Comparison of ENCODE assay signal across 7 mouse cellular contexts in the genomic region with DNA sequence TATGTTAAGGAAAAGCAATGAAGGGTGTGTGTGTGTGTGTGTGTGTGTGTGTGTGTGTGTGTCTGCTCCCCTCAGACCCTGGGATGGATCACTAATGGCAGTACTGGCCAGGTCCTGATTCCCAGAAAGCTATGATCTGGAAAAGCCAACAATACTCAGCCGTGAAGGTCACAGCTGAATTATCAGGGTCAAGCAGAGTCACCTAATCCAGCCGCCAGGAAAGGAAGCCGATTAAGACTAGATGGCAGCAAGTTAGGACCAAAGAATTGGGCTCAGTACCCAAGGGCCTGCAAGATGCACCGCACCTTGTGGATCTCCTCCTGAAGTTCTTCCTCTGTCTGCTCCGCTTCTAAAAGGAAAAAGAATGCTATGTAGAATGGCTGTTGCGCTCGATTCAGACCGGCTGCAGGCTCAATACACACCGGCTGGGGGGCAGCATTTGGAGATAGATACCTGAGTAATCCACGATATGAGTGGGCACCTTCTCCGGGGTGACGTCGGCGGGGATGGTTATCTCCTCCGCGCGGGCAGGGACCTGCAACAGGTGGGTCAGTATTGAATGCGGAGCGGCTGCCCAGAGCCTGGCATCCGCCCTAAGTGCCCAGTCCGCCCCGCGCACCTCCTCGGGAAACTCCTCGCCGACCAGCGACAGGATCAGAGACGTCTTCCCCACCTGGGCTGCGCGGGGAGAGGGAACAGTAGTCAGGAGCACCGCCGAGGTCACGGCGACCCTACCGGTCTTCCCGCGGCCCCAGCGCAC. TPM values are rescaled to one million over a fixed set of nuclear protein-coding genes. Genes with fewer than 3 reads are reported as not detected.
A peak's percentile ranks its signal among the peaks of the same experiment; 100 is the strongest.
DNase-seq lines count a peak whose midpoint lies in the region; ATAC-seq and TF ChIP-seq lines count a peak whose summit lies in the region.

No protein-coding gene starts in this region.

- peak; percentile 8; the same call in 1 of the 2 replicates for ATAC-seq in lung, embryonic 14.5 days (ENCODE audit: insufficient read depth)
- ATAC-seq in hindbrain, embryonic 11.5 days (ENCODE audit: low FRiP score): peak; percentile 41; the same call in 1 of the 2 replicates
- peak; percentile 63 for ATAC-seq in liver, embryonic 14.5 days (ENCODE audit: insufficient read depth)

- H3K27ac ChIP-seq in lung, embryonic 14.5 days (ENCODE audit: low read depth): peak overlapping the region; percentile 72
- peak overlapping the region; percentile 82 for H3K27ac ChIP-seq in cortical plate, adult 2 months (ENCODE audit: insufficient read depth, low read length)
- H3K27ac ChIP-seq in hindbrain, embryonic 11.5 days (ENCODE audit: low read depth, low read length): peak overlapping the region; percentile 58; the same call in 1 of the 2 replicates
- H3K27ac ChIP-seq in liver, embryonic 14.5 days: peak overlapping the region; percentile 43

- WGBS in lung, embryonic 14.5 days: 3% methylated on average over 38 of the region's 38 CpGs
- WGBS in hindbrain, embryonic 11.5 days: 4% methylated on average over 32 of the region's 38 CpGs
- 2% methylated on average over 36 of the region's 38 CpGs for WGBS in liver, embryonic 14.5 days (ENCODE audit: insufficient replicate concordance)

- peak overlapping the region; percentile 91 for H3K4me2 ChIP-seq in lung, embryonic 14.5 days
- peak overlapping the region; percentile 67 for H3K4me2 ChIP-seq in hindbrain, embryonic 11.5 days (replicated peaks; ENCODE audit: low read depth, low read length)
- H3K4me2 ChIP-seq in liver, embryonic 14.5 days (ENCODE audit: low read depth): peak overlapping the region; percentile 85

- H3K27me3 ChIP-seq in lung, embryonic 14.5 days (ENCODE audit: insufficient read depth, low read length): no peaks in the 10 kb centered on the region
- H3K27me3 ChIP-seq in hindbrain, embryonic 11.5 days (ENCODE audit: control insufficient read depth, insufficient read depth, low read length): no peaks in the 10 kb centered on the region
- no peaks in the 10 kb centered on the region for H3K27me3 ChIP-seq in liver, embryonic 14.5 days (ENCODE audit: control insufficient read depth, insufficient read depth, low read length)

- TF ChIP-seq EP300 in liver, embryonic 14.5 days (IDR thresholded peaks at IDR 0.05; ENCODE audit: low read depth): no peak

- no peaks in the 10 kb centered on the region for H3K9me3 ChIP-seq in lung, embryonic 14.5 days (ENCODE audit: low read depth, low read length)
- H3K9me3 ChIP-seq in hindbrain, embryonic 11.5 days (ENCODE audit: control insufficient read depth, low read length): no peaks in the 10 kb centered on the region
- no peaks in the 10 kb centered on the region for H3K9me3 ChIP-seq in liver, embryonic 14.5 days (ENCODE audit: control insufficient read depth, low read length)

- no peak for TF ChIP-seq CTCF in lung, embryonic 14.5 days (IDR thresholded peaks at IDR 0.05; ENCODE audit: low read depth)
- no peak for TF ChIP-seq CTCF in cortical plate, adult 2 months (IDR thresholded peaks at IDR 0.05; ENCODE audit: extremely low read depth, insufficient read depth, low read length)
- TF ChIP-seq CTCF in liver, embryonic 14.5 days (IDR thresholded peaks at IDR 0.05; ENCODE audit: low read depth): peak; percentile 13; the same call in 1 of the 2 replicates

- TF ChIP-seq POLR2A in cortical plate, adult 2 months (IDR thresholded peaks at IDR 0.05; ENCODE audit: extremely low read depth, insufficient read depth, low read length): no peak

- DNase-seq in lung, embryonic 14.5 days: no peak
- no peak for DNase-seq in lung, postnatal 4 days
- DNase-seq in hindbrain, embryonic 11.5 days (ENCODE audit: low spot score): no peak
- no peak for DNase-seq in liver, embryonic 14.5 days (ENCODE audit: low read depth in 3 of 3, low spot score in 3 of 3)
- DNase-seq in layer of hippocampus, postnatal 36 days: no peak
- DNase-seq in retina, postnatal 1 day: no peak

- peaks cover 9% of the 10 kb centered on the region for H3K4me1 ChIP-seq in lung, embryonic 14.5 days (ENCODE audit: insufficient read depth)
- peaks cover 5% of the 10 kb centered on the region for H3K4me1 ChIP-seq in cortical plate, adult 2 months (ENCODE audit: control insufficient read depth, insufficient read depth, low read length)
- H3K4me1 ChIP-seq in hindbrain, embryonic 11.5 days (replicated peaks; ENCODE audit: control insufficient read depth, insufficient read depth, low read length): no peaks in the 10 kb centered on the region; the same call in none of the 2 replicates
- peaks cover 13 to 15% of the 10 kb centered on the region in 2 experiments for H3K4me1 ChIP-seq in liver, embryonic 14.5 days (replicated peaks; ENCODE audit: control insufficient read depth in 2 of 2, insufficient read depth in 2 of 2, low read length in 1 of 2)

- H3K36me3 ChIP-seq in lung, embryonic 14.5 days (ENCODE audit: insufficient read depth): peaks cover 55% of the 10 kb centered on the region
- H3K36me3 ChIP-seq in hindbrain, embryonic 11.5 days (ENCODE audit: control insufficient read depth, insufficient read depth, low read length): peaks cover 24% of the 10 kb centered on the region
- H3K36me3 ChIP-seq in liver, embryonic 14.5 days (replicated peaks; ENCODE audit: control insufficient read depth, insufficient read depth, low read depth): peaks cover 34% of the 10 kb centered on the region

- H3K9ac ChIP-seq in lung, embryonic 14.5 days: peak overlapping the region; percentile 82
- H3K9ac ChIP-seq in hindbrain, embryonic 11.5 days (ENCODE audit: low read depth, low read length): peak overlapping the region; percentile 72
- H3K9ac ChIP-seq in liver, embryonic 14.5 days (replicated peaks): peak overlapping the region; percentile 74

- H3K4me3 ChIP-seq in lung, embryonic 14.5 days (ENCODE audit: low read depth, low read length): peak overlapping the region; percentile 85
- H3K4me3 ChIP-seq in cortical plate, adult 2 months (ENCODE audit: insufficient read depth, low read length): peak overlapping the region; percentile 85
- peak overlapping the region; percentile 82 for H3K4me3 ChIP-seq in hindbrain, embryonic 11.5 days (ENCODE audit: low read depth, low read length)
- H3K4me3 ChIP-seq in liver, embryonic 14.5 days (ENCODE audit: insufficient read depth in 1 of 2, low read depth in 2 of 2, low read length in 2 of 2): peak overlapping the region; percentile 70 to 75

RNA-seq across cellular contexts. Expression of a gene that starts 0.8 kb away (rescaled TPM):
- polyA plus RNA-seq in lung, embryonic 14.5 days (2014; fragmentation: Nextera tagmentation; extraction: Ambion mirVana): 10.8 and 11.0 TPM in 2 replicates
- polyA plus RNA-seq in cortical plate, adult 2 months (2012; rRNA removed): 108 and 119 TPM in 2 replicates
- polyA plus RNA-seq in hindbrain, embryonic 11.5 days (2014; fragmentation: Nextera tagmentation; extraction: Ambion mirVana): 7.9 and 9.3 TPM in 2 replicates
- 33.3 and 34.7 TPM in 2 replicates for polyA plus RNA-seq in liver, embryonic 14.5 days (2012; rRNA removed)
- polyA plus RNA-seq in liver, embryonic 14.5 days (2014; fragmentation: Nextera tagmentation; extraction: Ambion mirVana): 4.2 and 5.3 TPM in 2 replicates
- total RNA-seq in layer of hippocampus, postnatal 36 days (2021): 100 to 1,000 TPM; 102 to 103 TPM

RNA-seq across cellular contexts. Expression of a gene that starts 2.3 kb away (rescaled TPM):
- polyA plus RNA-seq in lung, embryonic 14.5 days (2014; fragmentation: Nextera tagmentation; extraction: Ambion mirVana): 1.0 and 1.4 TPM in 2 replicates
- 40.8 and 45.0 TPM in 2 replicates for polyA plus RNA-seq in cortical plate, adult 2 months (2012; rRNA removed)
- 1.3 and 1.7 TPM in 2 replicates for polyA plus RNA-seq in hindbrain, embryonic 11.5 days (2014; fragmentation: Nextera tagmentation; extraction: Ambion mirVana)
- polyA plus RNA-seq in liver, embryonic 14.5 days (2012; rRNA removed): 3.3 and 6.9 TPM in 2 replicates
- polyA plus RNA-seq in liver, embryonic 14.5 days (2014; fragmentation: Nextera tagmentation; extraction: Ambion mirVana): 0.43 TPM in 1 of 2 replicates, not detected in the other
- 10 to 100 TPM; 29.0 to 30.4 TPM for total RNA-seq in layer of hippocampus, postnatal 36 days (2021)

RNA-seq across cellular contexts. Expression of a gene that starts 6.7 kb away (rescaled TPM):
- 1.8 and 2.0 TPM in 2 replicates for polyA plus RNA-seq in lung, embryonic 14.5 days (2014; fragmentation: Nextera tagmentation; extraction: Ambion mirVana)
- 109 and 118 TPM in 2 replicates for polyA plus RNA-seq in cortical plate, adult 2 months (2012; rRNA removed)
- 3.1 TPM in 2 replicates for polyA plus RNA-seq in hindbrain, embryonic 11.5 days (2014; fragmentation: Nextera tagmentation; extraction: Ambion mirVana)
- polyA plus RNA-seq in liver, embryonic 14.5 days (2012; rRNA removed): 1.5 and 2.0 TPM in 2 replicates
- polyA plus RNA-seq in liver, embryonic 14.5 days (2014; fragmentation: Nextera tagmentation; extraction: Ambion mirVana): 0.35 and 0.58 TPM in 2 replicates
- total RNA-seq in layer of hippocampus, postnatal 36 days (2021): 10 to 100 TPM; 47.9 to 49.0 TPM

RNA-seq across cellular contexts. Expression of a gene that starts 10.6 kb away (rescaled TPM):
- polyA plus RNA-seq in lung, embryonic 14.5 days (2014; fragmentation: Nextera tagmentation; extraction: Ambion mirVana): 335 and 367 TPM in 2 replicates
- 284 and 299 TPM in 2 replicates for polyA plus RNA-seq in cortical plate, adult 2 months (2012; rRNA removed)
- 290 and 306 TPM in 2 replicates for polyA plus RNA-seq in hindbrain, embryonic 11.5 days (2014; fragmentation: Nextera tagmentation; extraction: Ambion mirVana)
- polyA plus RNA-seq in liver, embryonic 14.5 days (2012; rRNA removed): 70.2 and 85.1 TPM in 2 replicates
- polyA plus RNA-seq in liver, embryonic 14.5 days (2014; fragmentation: Nextera tagmentation; extraction: Ambion mirVana): 96.7 and 100 TPM in 2 replicates
- 100 to 1,000 TPM; 163 to 164 TPM for total RNA-seq in layer of hippocampus, postnatal 36 days (2021)

RNA-seq across cellular contexts. Expression of a gene that starts 15.1 kb away (rescaled TPM):
- polyA plus RNA-seq in lung, embryonic 14.5 days (2014; fragmentation: Nextera tagmentation; extraction: Ambion mirVana): 39.5 and 40.6 TPM in 2 replicates
- 55.6 and 58.1 TPM in 2 replicates for polyA plus RNA-seq in cortical plate, adult 2 months (2012; rRNA removed)
- 46.3 and 54.0 TPM in 2 replicates for polyA plus RNA-seq in hindbrain, embryonic 11.5 days (2014; fragmentation: Nextera tagmentation; extraction: Ambion mirVana)
- 17.3 and 17.9 TPM in 2 replicates for polyA plus RNA-seq in liver, embryonic 14.5 days (2012; rRNA removed)
- 13.7 and 16.2 TPM in 2 replicates for polyA plus RNA-seq in liver, embryonic 14.5 days (2014; fragmentation: Nextera tagmentation; extraction: Ambion mirVana)
- 10 to 100 TPM; 58.1 to 61.0 TPM for total RNA-seq in layer of hippocampus, postnatal 36 days (2021)

Comparison
In these comparisons a context has a peak if more than half of its experiments do, and no peak if none do; other contexts are left out.
1. ATAC-seq: peak in every context shown above with its lines; median percentile 63 in liver, embryonic 14.5 days; 41 in hindbrain, embryonic 11.5 days; 8 in lung, embryonic 14.5 days.
2. RNA of a gene that starts 6.7 kb away (polyA plus RNA-seq): 109 to 118 TPM in cortical plate, adult 2 months; 3.1 TPM in hindbrain, embryonic 11.5 days, 1.8 to 2.0 TPM in lung, embryonic 14.5 days and 0.35 to 2.0 TPM in liver, embryonic 14.5 days; every median in the first group is over 10 times any median in the second.
3. Peak in every context shown above with its lines, with median percentiles within 50 percentile points of each other: H3K27ac ChIP-seq, H3K4me2 ChIP-seq, H3K4me3 ChIP-seq and H3K9ac ChIP-seq.